Mouse (Mus musculus): Measurements from ENCODE around the gene Lrmda. TPM values are rescaled to one million over a fixed set of nuclear protein-coding genes. Genes with fewer than 3 reads are reported as not detected.

The Lrmda gene
- total and polyA plus RNA-seq, 3 experiments: 5.1 to 5.9 TPM; not detected in 1

- no peaks in the 10 kb centered on the region for H3K27me3 ChIP-seq (ENCODE audit: control insufficient read depth in 1 of 2, insufficient read depth in 2 of 2, low read length in 2 of 2)
- no peak overlapping the region for H3K27ac ChIP-seq (ENCODE audit: control insufficient read depth, low read depth, low read length)
- DNase-seq (ENCODE audit: low read depth, low spot score): no peak
- H3K79me2 ChIP-seq (ENCODE audit: control insufficient read depth, insufficient read depth, low read length, poor library complexity): no peaks in the 10 kb centered on the region
- TF ChIP-seq TCF12 (IDR thresholded peaks at IDR 0.05; ENCODE audit: low read depth, low read length) (no peak), KAT2A (conservative IDR thresholded peaks at IDR 0.05; ENCODE audit: low read depth, low read length) (no peak)
- H3K4me1 ChIP-seq (ENCODE audit: control insufficient read depth in 1 of 2, insufficient read depth in 2 of 2, low read length in 2 of 2): peaks cover 7 to 11% of the 10 kb centered on the region in 2 experiments
- no peak overlapping the region for H3K9ac ChIP-seq (ENCODE audit: control insufficient read depth, low read depth, low read length, poor library complexity, severe bottlenecking)
- no peak overlapping the region for H3K4me3 ChIP-seq (ENCODE audit: control insufficient read depth in 1 of 2, insufficient read depth in 1 of 2, low read depth in 2 of 2, low read length in 2 of 2)
- no peaks in the 10 kb centered on the region for H3K9me3 ChIP-seq (replicated peaks; ENCODE audit: insufficient read depth, low read length)
- H3K36me3 ChIP-seq (ENCODE audit: control insufficient read depth in 1 of 2, insufficient read depth in 2 of 2, low read length in 2 of 2): peaks cover 0 to 7% of the 10 kb centered on the region in 2 experiments; a peak in 2 of 4 replicates
Measured at GRCm38 (mm10) chr14:22918931-22919330, 899.4 kb downstream of the Lrmda start.

GRCm38 (mm10) chr14:22921152-22921551 lies 901.6 kb downstream of the Lrmda start:
- H3K9me3 ChIP-seq (replicated peaks; ENCODE audit: insufficient read depth, low read length): no peaks in the 10 kb centered on the region

GRCm38 (mm10) chr14:22921796-22922195 lies 902.3 kb downstream of the Lrmda start:
- TF ChIP-seq NRF1 (IDR thresholded peaks at IDR 0.05; ENCODE audit: insufficient read depth, low read depth, low read length, poor library complexity, severe bottlenecking): no peak
- no peak for TF ChIP-seq POLR2A (IDR thresholded peaks at IDR 0.05; ENCODE audit: control insufficient read depth in 1 of 2, insufficient read depth in 1 of 2, low read depth in 1 of 2, low read length in 2 of 2, poor library complexity in 1 of 2)
- no peak for TF ChIP-seq EP300 (IDR thresholded peaks at IDR 0.05; ENCODE audit: low read depth in 1 of 2, low read length in 2 of 2)
- DNase-seq (ENCODE audit: low read depth, low spot score): no peak
- Histone ChIP-seq H3K79me2 (ENCODE audit: control insufficient read depth, insufficient read depth, low read length, poor library complexity) (no peaks in the 10 kb centered on the region), H3K4me1 (ENCODE audit: control insufficient read depth in 1 of 2, insufficient read depth in 2 of 2, low read length in 2 of 2) (peaks cover 14 to 17% of the 10 kb centered on the region in 2 experiments), H3K4me3 (ENCODE audit: control insufficient read depth in 1 of 2, insufficient read depth in 1 of 2, low read depth in 2 of 2, low read length in 2 of 2) (no peak overlapping the region), H3K27ac (ENCODE audit: control insufficient read depth, low read depth, low read length) (no peak overlapping the region), H3K27me3 (ENCODE audit: control insufficient read depth in 1 of 2, insufficient read depth in 2 of 2, low read length in 2 of 2) (no peaks in the 10 kb centered on the region), H3K9me3 (replicated peaks; ENCODE audit: insufficient read depth, low read length) (no peaks in the 10 kb centered on the region), H3K36me3 (ENCODE audit: control insufficient read depth in 1 of 2, insufficient read depth in 2 of 2, low read length in 2 of 2) (peaks cover 0 to 15% of the 10 kb centered on the region in 2 experiments; a peak in 2 of 4 replicates), H3K9ac (ENCODE audit: control insufficient read depth, low read depth, low read length, poor library complexity, severe bottlenecking) (no peak overlapping the region)

More at GRCm38 (mm10) chr14:22921152-22921551, 901.6 kb downstream of the Lrmda start:
- no peak overlapping the region for H3K4me3 ChIP-seq (ENCODE audit: control insufficient read depth in 1 of 2, insufficient read depth in 1 of 2, low read depth in 2 of 2, low read length in 2 of 2)
- no peak overlapping the region for H3K9ac ChIP-seq (ENCODE audit: control insufficient read depth, low read depth, low read length, poor library complexity, severe bottlenecking)
- H3K79me2 ChIP-seq (ENCODE audit: control insufficient read depth, insufficient read depth, low read length, poor library complexity): no peaks in the 10 kb centered on the region
- H3K4me1 ChIP-seq (ENCODE audit: control insufficient read depth in 1 of 2, insufficient read depth in 2 of 2, low read length in 2 of 2): peaks cover 12% of the 10 kb centered on the region in 2 experiments
- peaks cover 0 to 9% of the 10 kb centered on the region in 2 experiments; a peak in 2 of 4 replicates for H3K36me3 ChIP-seq (ENCODE audit: control insufficient read depth in 1 of 2, insufficient read depth in 2 of 2, low read length in 2 of 2)
- H3K27me3 ChIP-seq (ENCODE audit: control insufficient read depth in 1 of 2, insufficient read depth in 2 of 2, low read length in 2 of 2): no peaks in the 10 kb centered on the region
- H3K27ac ChIP-seq (ENCODE audit: control insufficient read depth, low read depth, low read length): no peak overlapping the region
- no peak for TF ChIP-seq POLR2AphosphoS2 (IDR thresholded peaks at IDR 0.05; ENCODE audit: low read length)
- no peak for TF ChIP-seq EP300 (IDR thresholded peaks at IDR 0.05; ENCODE audit: low read depth in 1 of 2, low read length in 2 of 2)
- TF ChIP-seq MYC (IDR thresholded peaks at IDR 0.05; ENCODE audit: low read depth, low read length): no peak
- TF ChIP-seq RCOR1 (IDR thresholded peaks at IDR 0.05; ENCODE audit: low read depth, low read length): no peak
- no peak for TF ChIP-seq TAL1 (IDR thresholded peaks at IDR 0.05; ENCODE audit: low read length)
- no peak for TF ChIP-seq KAT2A (conservative IDR thresholded peaks at IDR 0.05; ENCODE audit: low read depth, low read length)
- no peak for TF ChIP-seq SMC3 (IDR thresholded peaks at IDR 0.05; ENCODE audit: low read depth, low read length)
- TF ChIP-seq USF1 (IDR thresholded peaks at IDR 0.05; ENCODE audit: low read depth, low read length): no peak
- TF ChIP-seq MAX (IDR thresholded peaks at IDR 0.05; ENCODE audit: low read length): no peak
- no peak for TF ChIP-seq CHD1 (IDR thresholded peaks at IDR 0.05; ENCODE audit: low read depth, low read length)
- no peak for TF ChIP-seq UBTF (IDR thresholded peaks at IDR 0.05; ENCODE audit: borderline replicate concordance, insufficient read depth, low read depth, low read length)
- no peak for TF ChIP-seq E2F4 (IDR thresholded peaks at IDR 0.05; ENCODE audit: borderline replicate concordance, low read depth, low read length)
- no peak for TF ChIP-seq TBP (IDR thresholded peaks at IDR 0.05; ENCODE audit: low read depth, low read length)
- no peak for TF ChIP-seq BHLHE40 (IDR thresholded peaks at IDR 0.05; ENCODE audit: borderline replicate concordance, low read depth, low read length)
- TF ChIP-seq ZNF384 (IDR thresholded peaks at IDR 0.05; ENCODE audit: low read depth, low read length): no peak
- TF ChIP-seq NRF1 (IDR thresholded peaks at IDR 0.05; ENCODE audit: insufficient read depth, low read depth, low read length, poor library complexity, severe bottlenecking): no peak
- TF ChIP-seq TCF12 (IDR thresholded peaks at IDR 0.05; ENCODE audit: low read depth, low read length): no peak
- no peak for TF ChIP-seq CTCF (IDR thresholded peaks at IDR 0.05 in 2 of 3, conservative IDR thresholded peaks at IDR 0.05 in 1 of 3; ENCODE audit: control insufficient read depth in 1 of 3, insufficient read depth in 1 of 3, low read depth in 2 of 3, low read length in 3 of 3, poor library complexity in 1 of 3, severe bottlenecking in 1 of 3)
- TF ChIP-seq NELFE (IDR thresholded peaks at IDR 0.05; ENCODE audit: low read depth, low read length): no peak
- no peak for DNase-seq (ENCODE audit: low read depth, low spot score)
